Mouse (Mus musculus): ENCODE measurements around the gene Pfn2.

The Pfn2 gene

DNA sequence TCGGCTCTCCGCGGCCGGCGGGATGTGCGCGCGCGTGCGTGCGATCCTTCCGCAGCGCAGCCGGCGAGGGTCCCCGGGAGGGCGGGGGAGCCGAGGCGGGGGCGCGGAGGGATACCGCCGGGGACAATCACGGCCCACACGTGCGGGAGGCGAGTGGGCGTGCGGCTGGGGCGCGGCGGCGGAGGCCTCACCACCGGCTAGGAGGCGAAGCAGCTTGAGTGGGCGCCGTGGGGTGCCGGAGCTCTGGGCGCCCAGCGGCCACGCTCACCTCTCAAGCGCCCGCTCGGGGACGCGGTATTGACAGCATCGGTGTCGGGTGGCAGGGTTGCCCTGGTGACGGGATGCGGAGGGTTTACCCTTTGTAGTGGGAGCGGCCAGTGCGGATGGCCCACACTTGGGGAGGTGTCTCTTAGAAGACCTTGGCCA is at the start of gene Pfn2:
Gene Pfn2, minus strand, starts transcription at position 320 of the 426 bp plus-strand sequence.
- CTCF ChIA-PET = interaction anchor here (0.6 kb wide), 1 partner anchor 291 kb away, joined by 3 read pairs; no protein-coding TSS in a partner anchor

- CTCF ChIA-PET = no interaction called here
Observed at GRCm38 (mm10) chr3:57882945-57883344, 35.1 kb upstream of the Pfn2 start.

DNA sequence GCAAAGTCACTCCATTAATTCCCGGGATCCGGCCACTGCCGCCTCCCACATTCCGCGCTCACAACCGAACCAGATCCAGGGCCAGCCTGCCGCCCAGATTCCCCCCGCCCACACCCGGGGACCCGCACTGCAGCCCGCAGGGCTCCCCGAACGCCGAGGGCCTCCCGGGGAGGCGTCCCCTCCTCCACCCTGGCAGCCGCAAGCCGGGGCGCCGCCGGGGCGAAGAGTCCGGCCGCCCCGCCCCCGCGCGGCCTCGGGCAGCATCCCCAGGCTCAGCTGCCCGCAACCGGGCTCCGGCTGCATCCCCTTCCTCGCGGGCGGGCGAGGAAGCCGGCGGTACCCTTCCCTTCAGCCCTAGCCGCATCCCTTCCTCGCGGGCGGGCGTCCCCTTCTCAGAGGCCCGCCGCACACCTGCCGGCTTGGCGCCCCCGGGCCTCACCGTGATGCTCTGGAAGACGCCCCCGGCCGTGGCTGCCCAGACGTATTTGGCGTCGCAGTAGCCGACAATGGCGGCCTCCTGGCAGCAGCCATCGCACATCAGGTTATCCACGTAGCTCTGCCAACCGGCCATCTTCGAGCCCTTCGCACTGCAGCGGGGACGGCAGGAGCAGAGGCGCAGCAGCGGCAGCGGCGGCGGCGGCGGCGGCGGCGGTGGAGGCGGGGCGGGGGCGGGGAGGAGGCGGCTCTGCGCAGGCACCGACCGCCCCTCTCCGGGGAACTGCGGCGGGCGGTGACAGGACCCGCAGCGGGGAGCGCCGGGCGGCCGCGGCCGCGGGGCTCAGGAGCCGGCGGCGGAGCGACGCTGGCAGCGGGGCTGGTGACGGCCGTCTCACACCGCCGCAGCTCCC is 743 bp downstream of the Pfn2 start:
- CTCF ChIA-PET = interaction anchor here (0.6 kb wide), 1 partner anchor 292 kb away, joined by 3 read pairs; no protein-coding TSS in a partner anchor

DNA sequence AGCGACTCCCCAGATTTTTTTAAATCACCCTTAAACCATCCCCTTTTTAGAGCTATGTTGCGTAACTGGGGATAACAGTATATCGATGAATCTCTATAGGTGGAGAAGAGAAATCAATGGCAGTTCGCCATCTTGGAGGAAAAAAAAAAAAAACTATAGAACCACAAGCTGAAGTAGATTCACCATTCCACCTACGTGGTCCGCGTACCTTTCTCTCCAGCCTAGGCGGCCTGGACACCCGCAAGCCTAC is 1.3 kb downstream of the Pfn2 start:
- CTCF ChIA-PET = no interaction called here

- CTCF ChIA-PET = no interaction called here
Observed at GRCm38 (mm10) chr3:57845786-57846661, 1.9 kb downstream of the Pfn2 start.

DNA sequence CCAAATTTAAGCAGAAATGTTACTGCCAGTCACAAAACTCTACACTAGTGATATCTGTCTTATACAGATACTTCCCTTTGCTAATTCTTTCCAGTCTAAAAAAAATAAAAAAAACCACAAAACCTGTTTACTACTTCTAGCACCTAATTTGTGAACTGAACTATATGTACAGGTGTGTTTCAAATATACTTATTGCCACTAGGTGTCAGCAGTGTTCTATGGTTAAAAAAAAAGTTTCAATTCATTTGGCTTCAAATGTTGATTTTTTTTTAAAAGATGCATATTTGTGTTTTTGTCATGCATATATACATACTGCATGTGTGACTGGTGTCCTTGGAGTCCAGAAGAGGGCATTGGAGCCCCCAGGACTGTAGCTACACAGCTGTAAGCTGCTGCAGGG is 4.1 kb downstream of the Pfn2 start:
- CTCF ChIA-PET = no interaction called here

- CTCF ChIA-PET = no interaction called here
Observed at GRCm38 (mm10) chr3:57836911-57837310, 11.0 kb downstream of the Pfn2 start.

DNA sequence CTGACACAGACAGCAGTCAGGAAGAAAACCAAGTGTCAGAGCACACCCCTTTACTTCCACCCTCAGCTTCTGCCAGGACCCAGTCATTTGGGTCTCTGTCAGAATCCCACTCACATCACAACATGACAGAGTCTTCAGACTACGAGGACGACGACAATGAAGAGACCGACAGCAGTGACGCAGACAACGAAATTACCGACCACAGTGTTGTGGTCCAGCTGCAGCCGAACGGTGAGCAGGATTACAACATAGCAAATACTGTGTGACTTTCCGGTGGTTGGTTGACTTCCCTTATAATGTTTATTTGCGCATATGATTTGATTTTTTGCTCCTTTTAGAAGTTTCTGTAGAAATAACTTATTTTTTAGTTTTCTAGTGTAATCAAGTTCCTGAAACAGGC is 14.3 kb downstream of the Pfn2 start:
- CTCF ChIA-PET = interaction anchor here (0.7 kb wide), 1 partner anchor 169 kb away, joined by 4 read pairs; no protein-coding TSS in a partner anchor

DNA sequence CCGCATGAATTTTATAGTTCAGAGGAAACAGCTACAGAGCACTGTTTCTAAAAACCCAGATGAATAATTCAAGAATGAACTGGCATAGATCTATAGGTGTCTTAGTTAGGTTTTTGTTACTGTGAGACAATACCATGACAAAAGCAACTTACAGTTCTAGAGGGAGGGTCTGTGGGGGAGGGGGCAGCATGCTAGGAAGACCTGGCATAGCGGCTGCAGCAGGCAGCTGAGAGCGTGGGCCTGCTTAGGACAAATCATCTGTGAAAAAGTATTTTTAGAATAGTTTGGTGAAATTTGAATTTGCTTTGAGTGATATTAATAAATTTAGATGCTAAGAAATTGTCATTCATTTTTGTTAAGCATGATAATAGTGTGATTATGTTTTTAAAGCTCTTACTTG is 22.0 kb downstream of the Pfn2 start:
- CTCF ChIA-PET = interaction anchor here (0.5 kb wide), 1 partner anchor 166 kb away, joined by 3 read pairs; no protein-coding TSS in a partner anchor

- CTCF ChIA-PET = interaction anchor here (1.2 kb wide), 1 partner anchor 153 kb away, joined by 3 read pairs; no protein-coding TSS in a partner anchor
Observed at GRCm38 (mm10) chr3:57815447-57815846, 32.4 kb downstream of the Pfn2 start.

DNA sequence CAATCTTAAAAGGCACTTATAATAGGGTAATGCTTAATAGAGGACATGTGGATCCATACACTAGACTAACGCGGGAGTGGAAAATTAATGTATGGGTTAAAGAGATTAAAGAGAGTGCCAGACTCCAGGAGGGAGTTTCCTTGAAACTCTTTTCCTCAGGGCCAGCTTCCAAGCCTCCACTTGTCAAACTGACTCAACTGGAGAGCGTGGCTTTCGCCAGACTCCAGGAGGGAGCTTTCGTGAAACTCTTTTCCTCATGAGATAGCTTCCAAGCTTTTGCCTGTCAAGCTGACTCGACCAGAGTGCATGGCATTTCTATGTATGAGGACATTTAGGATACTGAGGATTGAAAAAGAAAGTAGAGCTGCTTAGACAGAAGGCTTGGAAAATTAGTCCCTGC is 52.8 kb downstream of the Pfn2 start:
- CTCF ChIA-PET = interaction anchor here (0.9 to 1.1 kb wide), 2 partner anchors 9 to 13 kb away, joined by 3 to 4 read pairs; no protein-coding TSS in a partner anchor
